Mouse (Mus musculus) ES-E14 (cell line): ENCODE data around the gene Erf.

Experiments used
- CHD2 ChIP-seq: IDR thresholded peaks from 2 replicates; pipeline ENCODE4 v1.6.1; 2014; ENCODE audit warnings: mild to moderate bottlenecking, low read depth, low read length, inconsistent platforms
- HCFC1 ChIP-seq: IDR thresholded peaks from 2 replicates; pipeline ENCODE4 v1.6.1; 2012; ENCODE audit warnings: low read length, inconsistent platforms, borderline replicate concordance; ENCODE audit not compliant: insufficient read depth
- ZC3H11A ChIP-seq: IDR thresholded peaks from 2 replicates; pipeline ENCODE4 v1.6.1; 2012; ENCODE audit warnings: low read depth, mild to moderate bottlenecking, inconsistent platforms, low read length, borderline replicate concordance

- no peak for TF ChIP-seq HCFC1
- TF ChIP-seq CHD2: no peak
- no peak for TF ChIP-seq ZC3H11A
These were observed 28.1 kb downstream of the Erf start for GRCm38 (mm10) chr7:25222275-25222967.
